Mouse (Mus musculus) skeletal muscle tissue, adult 2 months (tissue): ENCODE results near the gene Nedd9.

Source experiments
- DNase-seq: peaks from one replicate; pipeline ENCODE4 v3.0.0-alpha.2; 2012; ENCODE audit warnings: low read depth, low spot score

Nedd9 gene

GRCm38 (mm10) chr13:41343887-41344266 is 143.3 kb downstream of the Nedd9 start:
- no peak for DNase-seq

GRCm38 (mm10) chr13:41343163-41343886 is 143.8 kb downstream of the Nedd9 start:
- no peak for DNase-seq

GRCm38 (mm10) chr13:41341422-41341821 is 145.7 kb downstream of the Nedd9 start:
- DNase-seq = peak; percentile 56

GRCm38 (mm10) chr13:41339653-41340351 is 147.4 kb downstream of the Nedd9 start:
- no peak for DNase-seq

GRCm38 (mm10) chr13:41339195-41339594 is 148.0 kb downstream of the Nedd9 start:
- DNase-seq = no peak

GRCm38 (mm10) chr13:41337407-41337806 is 149.8 kb downstream of the Nedd9 start:
- DNase-seq = no peak

GRCm38 (mm10) chr13:41336260-41336659 is 150.9 kb downstream of the Nedd9 start:
- peak; percentile 54 for DNase-seq

- no peak for DNase-seq
Measured at GRCm38 (mm10) chr13:41335767-41336166, 151.4 kb downstream of the Nedd9 start.

- DNase-seq = no peak
Measured at GRCm38 (mm10) chr13:41334641-41335000, 152.5 kb downstream of the Nedd9 start.

- no peak for DNase-seq
Measured at GRCm38 (mm10) chr13:41333889-41334640, 153.1 kb downstream of the Nedd9 start.

- no peak for DNase-seq
Measured at GRCm38 (mm10) chr13:41331671-41332340, 155.4 kb downstream of the Nedd9 start.

- DNase-seq = no peak
Measured at GRCm38 (mm10) chr13:41330589-41331345, 156.4 kb downstream of the Nedd9 start.

GRCm38 (mm10) chr13:41330051-41330450 is 157.1 kb downstream of the Nedd9 start:
- no peak for DNase-seq

GRCm38 (mm10) chr13:41328481-41328880 is 158.7 kb downstream of the Nedd9 start:
- no peak for DNase-seq

GRCm38 (mm10) chr13:41327546-41327945 is 159.6 kb downstream of the Nedd9 start:
- DNase-seq = no peak

GRCm38 (mm10) chr13:41326134-41326533 is 161.0 kb downstream of the Nedd9 start:
- DNase-seq = no peak

GRCm38 (mm10) chr13:41325346-41325745 is 161.8 kb downstream of the Nedd9 start:
- DNase-seq = no peak

- DNase-seq = no peak
Measured at GRCm38 (mm10) chr13:41324631-41325030, 162.5 kb downstream of the Nedd9 start.

GRCm38 (mm10) chr13:41321433-41321832 is 165.7 kb downstream of the Nedd9 start:
- no peak for DNase-seq

GRCm38 (mm10) chr13:41320749-41321148 is 166.4 kb downstream of the Nedd9 start:
- no peak for DNase-seq

GRCm38 (mm10) chr13:41302716-41303115 is 184.4 kb downstream of the Nedd9 start:
- peak; percentile 48 for DNase-seq
